Mouse (Mus musculus) kidney, postnatal 0 days (tissue): ENCODE results near the gene Birc2. TPM values are rescaled to one million over a fixed set of nuclear protein-coding genes. Genes with fewer than 3 reads are reported as not detected.

Experiments used
- ATAC-seq: fragments of 200-750 bp; cut with Nextera tagmentation; replicated peaks from 2 replicates; pipeline ENCODE4 v1.8.0; 2017; ENCODE audit warnings: low read depth, moderate number of reproducible peaks, moderate TSS enrichment, moderate library complexity; ENCODE audit not compliant: low FRiP score
- DNase-seq: peaks from one replicate; pipeline ENCODE4 v3.0.0-alpha.2; 2016; ENCODE audit warnings: low spot score
- H3K27ac ChIP-seq: fragments of 300-500 bp; sonication (generic); 2 replicates; pipeline ENCODE4 v1.5.1; 2014; ENCODE audit warnings: mild to moderate bottlenecking
- H3K27me3 ChIP-seq: fragments of 300-500 bp; sonication (generic); 2 replicates; pipeline ENCODE4 v1.6.1; 2014; ENCODE audit warnings: low read length, mixed read lengths; ENCODE audit not compliant: insufficient read depth
- H3K36me3 ChIP-seq: fragments of 300-500 bp; sonication (generic); 2 replicates; pipeline ENCODE4 v1.6.1; 2014; ENCODE audit warnings: low read length, mixed read lengths; ENCODE audit not compliant: insufficient read depth
- H3K4me1 ChIP-seq: fragments of 300-500 bp; sonication (generic); replicated peaks from 2 replicates; pipeline ENCODE4 v1.6.1; 2014; ENCODE audit warnings: antibody characterized with exemption, low read length, mixed read lengths; ENCODE audit not compliant: insufficient read depth
- H3K4me2 ChIP-seq: fragments of 300-500 bp; sonication (generic); 2 replicates; pipeline ENCODE4 v1.6.1; 2014; ENCODE audit warnings: mild to moderate bottlenecking, low read length, moderate library complexity, mixed read lengths
- H3K4me3 ChIP-seq: fragments of 300-500 bp; sonication (generic); replicated peaks from 2 replicates; pipeline ENCODE4 v1.5.1; 2014; ENCODE audit warnings: low read depth, low read length
- H3K9ac ChIP-seq: fragments of 300-500 bp; sonication (generic); 2 replicates; pipeline ENCODE4 v1.6.1; 2014; ENCODE audit warnings: low read depth, low read length
- H3K9me3 ChIP-seq: fragments of 300-500 bp; sonication (generic); replicated peaks from 2 replicates; pipeline ENCODE4 v1.6.1; 2016; ENCODE audit warnings: low read length, inconsistent platforms, mixed read lengths
- CTCF ChIP-seq: IDR thresholded peaks from 2 replicates; pipeline ENCODE4 v1.5.1; 2016; ENCODE audit warnings: antibody characterized with exemption, low read depth, mild to moderate bottlenecking, moderate library complexity
- WGBS: fragments of 180-500 bp; shearing (Covaris S2); extraction: QIAGEN DNeasy Blood & Tissue Kit; methylation state at CpG from one replicate; pipeline ENCODE4 v1.1.7; 2014; 5-methylcytosine and 5-hydroxymethylcytosine counted together
- polyA plus RNA-seq: library from polyadenylated mRNA; unstranded; fragments of >200 nt; fragmentation: Nextera tagmentation; extraction: Ambion mirVana; gene quantifications from 2 replicates; pipeline ENCODE4 v1.2.1, GENCODE M21; 2015

Gene Birc2
- polyA plus RNA-seq, 1 experiment from 2014 or later: 36.4 TPM

DNA sequence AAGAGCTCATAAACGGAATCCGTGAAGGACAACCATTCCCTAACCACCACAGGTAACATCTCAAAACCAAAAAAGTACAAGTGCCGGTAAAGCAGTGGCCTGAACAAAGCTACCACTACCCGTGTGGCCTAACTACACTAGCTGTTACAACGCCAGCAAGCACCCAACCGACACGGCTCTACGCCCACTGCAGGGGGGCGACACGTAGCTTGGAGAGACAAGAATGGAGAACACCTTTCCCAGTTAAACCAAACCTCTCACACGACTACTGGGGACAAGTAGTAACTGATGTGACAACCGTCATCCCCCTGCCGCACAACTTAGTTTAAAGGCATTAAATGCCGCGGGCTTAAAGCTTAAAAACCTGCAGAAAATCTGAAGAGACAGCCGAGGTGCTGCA is 533 bp downstream of the Birc2 start:
- H3K27ac ChIP-seq: peak overlapping the region; percentile 99
- H3K9ac ChIP-seq: peak overlapping the region; percentile 87
- H3K36me3 ChIP-seq: no peaks in the 10 kb centered on the region
- H3K9me3 ChIP-seq: no peaks in the 10 kb centered on the region
- H3K4me3 ChIP-seq: peak overlapping the region; percentile 78
- DNase-seq: peak; percentile 75
- H3K4me2 ChIP-seq: peak overlapping the region; percentile 90
- no peaks in the 10 kb centered on the region for H3K27me3 ChIP-seq
- peak; percentile 23; the same call in 1 of the 2 replicates for ATAC-seq
- under 1% methylated on average over 16 of the region's 16 CpGs for WGBS
- H3K4me1 ChIP-seq: 0 out of 2 replicates have a peak, but pooled peaks cover 9% of the 10 kb centered on the region
- TF ChIP-seq CTCF: no peak

- Histone ChIP-seq H3K36me3 (no peaks in the 10 kb centered on the region), H3K9me3 (no peaks in the 10 kb centered on the region), H3K27ac (no peak overlapping the region), H3K27me3 (no peaks in the 10 kb centered on the region), H3K4me1 (0 out of 2 replicates have a peak, but pooled peaks cover 9% of the 10 kb centered on the region), H3K4me2 (no peak overlapping the region), H3K4me3 (no peak overlapping the region), H3K9ac (no peak overlapping the region)
- DNase-seq: no peak
- no peak for ATAC-seq
- 90% methylated on average over 1 of the region's 1 CpGs for WGBS
- no peak for TF ChIP-seq CTCF
Observed at GRCm38 (mm10) chr9:7835302-7835701, 1.6 kb downstream of the Birc2 start.

DNA sequence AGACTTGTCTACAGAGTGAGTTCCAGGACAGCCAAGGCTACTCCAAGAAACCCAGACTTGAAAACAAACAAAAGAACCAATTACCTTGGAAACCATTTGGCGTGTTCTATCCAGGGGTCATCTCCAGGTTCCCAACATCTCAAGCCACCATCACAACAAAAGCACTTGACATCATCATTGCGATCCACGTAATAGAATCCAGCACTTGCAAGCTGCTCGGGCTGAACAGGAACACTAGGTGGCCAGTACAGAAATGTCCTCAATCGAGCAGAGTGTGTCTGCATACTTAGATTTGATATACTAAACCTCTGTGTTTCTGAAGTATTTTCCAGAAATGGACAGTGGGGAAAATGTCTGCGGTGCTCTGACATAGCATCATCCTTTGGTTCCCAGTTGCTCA is 3.4 kb downstream of the Birc2 start:
- Histone ChIP-seq H3K27me3 (no peaks in the 10 kb centered on the region), H3K4me2 (0 out of 2 replicates have a peak overlapping the region, but pooled peaks have one; percentile 18)
- no peak for DNase-seq

GRCm38 (mm10) chr9:7829531-7830528 is 7.0 kb downstream of the Birc2 start:
- 76% methylated on average over 9 of the region's 9 CpGs for WGBS
- DNase-seq (no peak), ATAC-seq (no peak; the same call in 1 of the 2 replicates)
- 0 out of 2 replicates have a peak, but pooled peaks cover 9% of the 10 kb centered on the region for H3K4me1 ChIP-seq
- no peak overlapping the region for H3K4me2 ChIP-seq
- H3K9ac ChIP-seq: 0 out of 2 replicates have a peak overlapping the region, but pooled peaks have one; percentile 8
- H3K9me3 ChIP-seq: no peaks in the 10 kb centered on the region
- no peak overlapping the region for H3K27ac ChIP-seq
- H3K27me3 ChIP-seq: no peaks in the 10 kb centered on the region
- H3K36me3 ChIP-seq: 0 out of 2 replicates have a peak, but pooled peaks cover 3% of the 10 kb centered on the region
- TF ChIP-seq CTCF: no peak
- H3K4me3 ChIP-seq: no peak overlapping the region

More for the DNA sequence above, 3.4 kb downstream of the Birc2 start:
- no peak for ATAC-seq
- no peak overlapping the region for H3K4me3 ChIP-seq
- H3K9ac ChIP-seq: 0 out of 2 replicates have a peak overlapping the region, but pooled peaks have one; percentile 18
- 83% methylated on average over 6 of the region's 6 CpGs for WGBS
- 0 out of 2 replicates have a peak, but pooled peaks cover 9% of the 10 kb centered on the region for H3K4me1 ChIP-seq
- H3K36me3 ChIP-seq: no peaks in the 10 kb centered on the region
- TF ChIP-seq CTCF: peak; percentile 12; the same call in 1 of the 2 replicates
- H3K9me3 ChIP-seq: no peaks in the 10 kb centered on the region
- no peak overlapping the region for H3K27ac ChIP-seq

DNA sequence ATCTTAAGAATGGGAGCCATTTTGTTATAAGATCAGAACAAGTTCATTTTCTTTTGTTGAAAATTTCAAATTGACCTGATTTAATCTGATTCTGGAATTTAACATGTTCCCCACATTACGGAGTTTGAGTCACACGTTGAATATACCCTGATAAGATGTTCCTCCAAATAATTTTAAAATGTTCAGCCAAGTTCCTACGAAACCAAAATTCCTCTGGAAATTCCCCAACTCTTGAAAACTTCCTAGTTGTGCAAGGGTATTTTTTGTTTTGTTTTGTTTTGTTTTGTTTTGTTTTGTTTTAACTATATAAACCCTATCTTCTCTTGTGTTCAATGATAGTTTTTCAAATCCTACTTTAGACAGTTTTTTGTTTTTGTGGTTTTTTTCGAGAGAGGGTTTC is 8.2 kb downstream of the Birc2 start:
- no peak for TF ChIP-seq CTCF
- Histone ChIP-seq H3K36me3 (peaks cover 5% of the 10 kb centered on the region; the same call in 1 of the 2 replicates), H3K9me3 (no peaks in the 10 kb centered on the region), H3K4me2 (no peak overlapping the region), H3K9ac (no peak overlapping the region), H3K4me1 (0 out of 2 replicates have a peak, but pooled peaks cover 8% of the 10 kb centered on the region), H3K27ac (no peak overlapping the region), H3K4me3 (no peak overlapping the region), H3K27me3 (no peaks in the 10 kb centered on the region)
- ATAC-seq: no peak
- WGBS: 86% methylated on average over 4 of the region's 4 CpGs
- DNase-seq: no peak

DNA sequence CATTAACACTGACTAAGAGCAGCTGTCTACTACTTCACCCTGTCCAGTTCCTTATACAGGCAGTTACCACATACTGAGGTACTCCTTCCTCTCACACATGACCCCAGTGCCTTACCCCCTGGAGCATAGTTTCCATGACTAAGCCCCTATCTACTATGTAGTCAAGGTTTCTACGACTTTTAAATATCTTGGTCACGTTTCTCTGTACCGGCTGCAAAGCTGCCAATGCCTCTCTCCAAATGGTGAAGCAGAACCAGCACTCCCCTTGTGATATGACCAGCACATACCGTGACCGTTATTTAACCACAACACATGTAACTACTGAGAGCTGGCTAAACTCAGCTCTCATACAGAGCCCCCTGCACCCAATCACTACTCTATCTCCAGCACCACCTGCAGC is 11.9 kb downstream of the Birc2 start:
- Histone ChIP-seq H3K9ac (no peak overlapping the region), H3K27ac (no peak overlapping the region), H3K4me2 (no peak overlapping the region), H3K4me3 (no peak overlapping the region), H3K27me3 (no peaks in the 10 kb centered on the region), H3K9me3 (no peaks in the 10 kb centered on the region), H3K36me3 (peaks cover 16% of the 10 kb centered on the region), H3K4me1 (no peaks in the 10 kb centered on the region)
- no peak for TF ChIP-seq CTCF
- DNase-seq: no peak
- no peak for ATAC-seq
- 93% methylated on average over 5 of the region's 5 CpGs for WGBS
